Mouse (Mus musculus) neural tube, embryonic 14.5 days (tissue): Measurements from ENCODE around the gene Ttc39a. TPM values are rescaled to one million over a fixed set of nuclear protein-coding genes. Genes with fewer than 3 reads are reported as not detected.
"Not testable (repeated sequence)": the region's sequence is repeated elsewhere in the genome, so short reads cannot be mapped to it uniquely, and the experiment has no call there.

Experiments
- ATAC-seq: fragments of 200-750 bp; cut with Nextera tagmentation; 2 replicates; pipeline ENCODE4 v1.8.0; 2017; ENCODE audit warnings: low read depth, mild to moderate bottlenecking, moderate TSS enrichment, moderate library complexity
- H3K27ac ChIP-seq: fragments of 300-500 bp; sonication (generic); 2 replicates; pipeline ENCODE4 v1.5.1; 2014; ENCODE audit warnings: low read depth, mild to moderate bottlenecking, control low read depth, low read length, moderate library complexity, mixed read lengths
- H3K27me3 ChIP-seq: fragments of 300-500 bp; sonication (generic); 2 replicates; pipeline ENCODE4 v1.6.1; 2014; ENCODE audit warnings: low read length; ENCODE audit not compliant: control insufficient read depth, insufficient read depth
- H3K36me3 ChIP-seq: fragments of 300-500 bp; sonication (generic); 2 replicates; pipeline ENCODE4 v1.6.1; 2014; ENCODE audit warnings: low read length, mixed read lengths; ENCODE audit not compliant: control insufficient read depth, insufficient read depth
- H3K4me1 ChIP-seq: fragments of 300-500 bp; sonication (generic); 2 replicates; pipeline ENCODE4 v1.6.1; 2014; ENCODE audit warnings: low read length; ENCODE audit not compliant: control insufficient read depth, insufficient read depth
- H3K4me2 ChIP-seq: fragments of 300-500 bp; sonication (generic); 2 replicates; pipeline ENCODE4 v1.6.1; 2014; ENCODE audit warnings: mild to moderate bottlenecking, low read depth, low read length, control low read depth
- H3K4me3 ChIP-seq: fragments of 300-500 bp; sonication (generic); 2 replicates; pipeline ENCODE4 v1.5.1; 2014; ENCODE audit warnings: low read depth, low read length, control low read depth, mixed read lengths
- H3K9ac ChIP-seq: fragments of 300-500 bp; sonication (generic); replicated peaks from 2 replicates; pipeline ENCODE4 v1.6.1; 2014; ENCODE audit warnings: low read depth, mild to moderate bottlenecking, control low read depth, low read length, mixed read lengths
- H3K9me3 ChIP-seq: fragments of 300-500 bp; sonication (generic); 2 replicates; pipeline ENCODE4 v1.6.1; 2016; ENCODE audit warnings: low read length; ENCODE audit not compliant: control insufficient read depth
- WGBS: fragments of 180-500 bp; shearing (Covaris S2); extraction: QIAGEN DNeasy Blood & Tissue Kit; methylation state at CpG from one replicate; pipeline ENCODE4 v1.1.7; 2014; 5-methylcytosine and 5-hydroxymethylcytosine counted together
- polyA plus RNA-seq: library from polyadenylated mRNA; unstranded; fragments of >200 nt; fragmentation: Nextera tagmentation; extraction: Ambion mirVana; gene quantifications from 2 replicates; pipeline ENCODE4 v1.2.1, GENCODE M21; 2014

The Ttc39a gene
- polyA plus RNA-seq, 1 experiment from 2014 or later, result 4.9 TPM

DNA sequence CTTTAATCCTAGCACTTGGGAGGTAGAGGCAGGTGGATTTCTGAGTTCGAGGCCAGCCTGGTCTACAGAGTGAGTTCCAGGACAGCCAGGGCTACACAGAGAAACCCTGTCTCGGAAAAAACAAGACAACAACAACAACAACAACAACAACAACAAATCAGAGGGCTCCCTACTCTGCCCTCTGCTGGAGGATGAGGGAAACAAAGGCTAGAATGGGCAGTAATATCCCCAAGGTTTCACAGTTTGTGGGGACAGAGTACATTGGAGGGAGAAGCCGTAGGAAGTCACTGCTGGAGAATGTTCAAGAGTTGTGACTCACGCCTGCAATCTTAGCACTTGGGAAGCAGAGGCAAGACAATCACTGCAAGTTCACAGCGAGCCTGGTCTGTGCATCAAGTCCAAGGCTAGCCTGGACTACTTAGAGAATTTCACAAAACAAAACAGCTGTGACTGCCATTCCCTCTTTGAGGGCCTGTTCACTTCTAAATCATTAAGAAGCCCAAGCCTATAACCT is 5.2 kb upstream of the Ttc39a start:
- H3K4me3 ChIP-seq, result no peak overlapping the region
- no peaks in the 10 kb centered on the region for H3K36me3 ChIP-seq
- H3K4me1 ChIP-seq, result peaks cover 8% of the 10 kb centered on the region
- ATAC-seq, result no peak
- H3K9ac ChIP-seq, result no peak overlapping the region
- no peak overlapping the region for H3K4me2 ChIP-seq
- 79% methylated on average over 5 of the region's 5 CpGs for WGBS
- H3K27ac ChIP-seq, result no peak overlapping the region
- no peaks in the 10 kb centered on the region for H3K27me3 ChIP-seq
- H3K9me3 ChIP-seq, result no peaks in the 10 kb centered on the region

- not testable (repeated sequence) for H3K4me2 ChIP-seq, H3K27me3 ChIP-seq, H3K9ac ChIP-seq, H3K4me1 ChIP-seq, H3K36me3 ChIP-seq, H3K4me3 ChIP-seq, ATAC-seq, H3K27ac ChIP-seq, H3K9me3 ChIP-seq
- WGBS, result 93% methylated on average over 3 of the region's 3 CpGs
Measured at GRCm38 (mm10) chr4:109404908-109405307, 1.5 kb upstream of the Ttc39a start.

GRCm38 (mm10) chr4:109405415-109405814 is 1.0 kb upstream of the Ttc39a start:
- no peak for ATAC-seq
- no peak overlapping the region for H3K4me3 ChIP-seq
- WGBS, result 47% methylated on average over 8 of the region's 8 CpGs
- no peak overlapping the region for H3K27ac ChIP-seq
- no peaks in the 10 kb centered on the region for H3K36me3 ChIP-seq
- H3K4me1 ChIP-seq, result peaks cover 9% of the 10 kb centered on the region
- H3K27me3 ChIP-seq, result no peaks in the 10 kb centered on the region
- no peak overlapping the region for H3K4me2 ChIP-seq
- no peak overlapping the region for H3K9ac ChIP-seq
- no peaks in the 10 kb centered on the region for H3K9me3 ChIP-seq

GRCm38 (mm10) chr4:109406054-109406485 is 353 bp upstream of the Ttc39a start:
- peak overlapping the region; percentile 56 for H3K4me3 ChIP-seq
- WGBS, result 9% methylated on average over 3 of the region's 3 CpGs
- ATAC-seq, result peak; percentile 52
- H3K9me3 ChIP-seq, result no peaks in the 10 kb centered on the region
- no peaks in the 10 kb centered on the region for H3K36me3 ChIP-seq
- H3K27ac ChIP-seq, result no peak overlapping the region
- peak overlapping the region; percentile 78; the same call in 1 of the 2 replicates for H3K9ac ChIP-seq
- no peaks in the 10 kb centered on the region for H3K27me3 ChIP-seq
- peaks cover 9% of the 10 kb centered on the region for H3K4me1 ChIP-seq
- H3K4me2 ChIP-seq, result peak overlapping the region; percentile 98

DNA sequence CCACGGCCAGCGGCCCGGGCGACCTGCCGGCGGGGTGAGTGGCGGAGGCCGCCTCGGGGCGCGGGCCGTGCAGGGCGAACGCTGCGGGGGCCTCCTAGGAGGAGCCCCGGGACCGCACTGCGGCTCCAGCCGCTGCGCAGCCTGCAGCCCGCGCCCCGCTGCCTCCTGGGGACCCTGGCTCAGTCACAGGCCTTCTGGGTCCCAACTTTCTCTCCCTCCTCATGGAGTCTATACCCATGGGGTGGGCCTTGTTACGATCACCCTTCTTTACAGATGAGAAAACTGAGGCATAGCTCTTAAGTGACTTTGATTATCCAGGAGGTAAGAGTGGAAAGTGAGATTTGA is 725 bp downstream of the Ttc39a start:
- Histone ChIP-seq H3K9me3 (no peaks in the 10 kb centered on the region), H3K36me3 (no peaks in the 10 kb centered on the region), H3K4me3 (peak overlapping the region; percentile 56), H3K9ac (peak overlapping the region; percentile 78), H3K27me3 (no peaks in the 10 kb centered on the region), H3K4me2 (peak overlapping the region; percentile 98), H3K27ac (no peak overlapping the region), H3K4me1 (peaks cover 9% of the 10 kb centered on the region)
- peak; percentile 51 for ATAC-seq
- 4% methylated on average over 11 of the region's 24 CpGs for WGBS

GRCm38 (mm10) chr4:109407701-109408485 is 1.5 kb downstream of the Ttc39a start:
- H3K9me3 ChIP-seq, result no peaks in the 10 kb centered on the region
- H3K36me3 ChIP-seq, result no peaks in the 10 kb centered on the region
- ATAC-seq, result no peak
- H3K9ac ChIP-seq, result no peak overlapping the region
- H3K4me3 ChIP-seq, result no peak overlapping the region
- 77% methylated on average over 9 of the region's 9 CpGs for WGBS
- no peaks in the 10 kb centered on the region for H3K27me3 ChIP-seq
- peaks cover 9% of the 10 kb centered on the region for H3K4me1 ChIP-seq
- no peak overlapping the region for H3K27ac ChIP-seq
- H3K4me2 ChIP-seq, result 0 out of 2 replicates have a peak overlapping the region, but pooled peaks have one; percentile 98

GRCm38 (mm10) chr4:109410681-109411376 is 4.4 kb downstream of the Ttc39a start:
- no peak for ATAC-seq
- Histone ChIP-seq H3K4me3 (no peak overlapping the region), H3K9me3 (no peaks in the 10 kb centered on the region), H3K4me1 (peaks cover 5% of the 10 kb centered on the region), H3K27ac (no peak overlapping the region), H3K9ac (no peak overlapping the region), H3K4me2 (no peak overlapping the region), H3K36me3 (no peaks in the 10 kb centered on the region), H3K27me3 (no peaks in the 10 kb centered on the region)
- WGBS, result 81% methylated on average over 9 of the region's 9 CpGs

- Histone ChIP-seq H3K4me1 (no peaks in the 10 kb centered on the region; the same call in 1 of the 2 replicates), H3K27me3 (no peaks in the 10 kb centered on the region), H3K4me3 (no peak overlapping the region), H3K36me3 (no peaks in the 10 kb centered on the region), H3K9ac (no peak overlapping the region), H3K27ac (no peak overlapping the region), H3K4me2 (no peak overlapping the region), H3K9me3 (no peaks in the 10 kb centered on the region)
- 88% methylated on average over 6 of the region's 6 CpGs for WGBS
- ATAC-seq, result no peak
Measured at GRCm38 (mm10) chr4:109411377-109411967, 5.0 kb downstream of the Ttc39a start.

DNA sequence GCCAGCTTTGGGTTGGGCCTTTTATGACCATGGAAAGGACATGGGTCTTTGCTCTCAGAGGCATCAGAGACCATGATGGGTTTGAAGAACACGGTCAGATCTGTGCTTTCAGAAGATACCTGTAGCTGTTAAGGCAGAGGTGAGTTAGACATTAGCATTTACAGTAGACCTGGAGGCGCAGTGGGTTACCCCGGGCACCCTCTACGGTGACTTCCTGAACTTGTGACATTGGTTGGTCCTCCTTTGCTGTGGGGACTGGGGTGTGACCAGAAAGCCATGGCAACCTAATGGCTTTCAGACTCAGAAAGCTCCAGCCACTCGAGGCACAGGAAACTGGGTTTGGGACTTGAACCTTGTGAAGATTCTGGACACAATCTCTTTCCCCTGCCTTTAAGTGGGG is 5.8 kb downstream of the Ttc39a start:
- H3K27me3 ChIP-seq, result no peaks in the 10 kb centered on the region
- H3K9ac ChIP-seq, result no peak overlapping the region
- 90% methylated on average over 5 of the region's 5 CpGs for WGBS
- no peak overlapping the region for H3K27ac ChIP-seq
- H3K36me3 ChIP-seq, result no peaks in the 10 kb centered on the region
- no peak overlapping the region for H3K4me3 ChIP-seq
- no peaks in the 10 kb centered on the region for H3K9me3 ChIP-seq
- no peak for ATAC-seq
- no peak overlapping the region for H3K4me2 ChIP-seq
- no peaks in the 10 kb centered on the region for H3K4me1 ChIP-seq
